Mouse (Mus musculus) kidney, postnatal 36 days (tissue): ENCODE data around the gene Pax6.

Experiments used
- DNase-seq, 2 experiments: peaks; one replicate each; pipeline ENCODE4 v3.0.0; 2021 to 2022; ENCODE audit warnings: mixed read lengths in 2 of 2

Gene Pax6

GRCm38 (mm10) chr2:105684991-105685650 is 16.4 kb downstream of the Pax6 start:
- DNase-seq, result no peak

GRCm38 (mm10) chr2:105685651-105686050 is 17.0 kb downstream of the Pax6 start:
- DNase-seq, result no peak

DNA sequence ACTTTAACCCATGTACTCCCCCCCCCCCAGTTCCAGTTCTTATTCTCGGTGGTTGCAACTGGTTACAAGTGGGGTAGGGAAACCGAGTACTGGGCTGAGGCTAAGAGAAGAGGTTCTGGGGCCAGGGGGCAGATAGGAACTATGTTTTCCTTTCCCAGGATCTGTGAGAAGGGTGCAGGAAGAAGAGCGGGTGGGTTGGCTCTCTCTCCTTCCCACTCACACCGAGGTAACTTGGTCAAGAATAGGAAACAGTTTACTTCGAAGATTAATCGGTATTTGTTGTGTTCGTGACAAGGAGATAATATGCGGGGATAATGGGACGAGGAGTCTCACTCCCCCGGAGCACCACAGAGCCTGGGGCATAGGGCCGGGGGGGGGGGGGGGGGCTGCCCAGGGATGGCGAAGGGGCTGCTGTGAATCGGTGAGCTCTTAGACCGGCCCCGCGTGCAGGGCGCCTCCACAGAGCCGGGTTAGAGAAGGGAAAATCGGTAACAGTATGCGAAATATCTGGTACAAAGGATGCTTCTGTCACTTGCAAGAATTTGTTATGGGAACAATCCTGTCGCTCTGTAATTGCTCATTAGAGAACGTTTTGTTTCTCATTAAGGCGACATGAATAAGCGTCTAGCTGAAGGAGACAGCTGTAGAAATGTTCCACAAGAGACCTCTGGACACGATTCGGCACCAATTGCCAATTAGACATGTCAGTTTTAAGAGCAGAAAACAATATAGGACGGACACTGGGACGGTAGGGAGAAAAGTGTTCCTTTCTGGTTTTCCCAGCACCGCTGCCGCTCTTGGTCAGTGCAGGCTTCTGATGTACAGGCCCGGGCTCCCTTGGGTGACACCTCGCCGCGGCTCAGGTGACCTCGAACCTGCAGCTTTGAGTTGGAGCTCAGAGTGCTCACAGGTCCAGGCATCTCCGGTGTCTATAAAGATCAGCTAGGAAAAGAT is 17.9 kb downstream of the Pax6 start:
- DNase-seq, result no peak

GRCm38 (mm10) chr2:105687317-105687991 is 18.8 kb downstream of the Pax6 start:
- DNase-seq, result peak in 1 of 2 experiments; percentile 56

DNA sequence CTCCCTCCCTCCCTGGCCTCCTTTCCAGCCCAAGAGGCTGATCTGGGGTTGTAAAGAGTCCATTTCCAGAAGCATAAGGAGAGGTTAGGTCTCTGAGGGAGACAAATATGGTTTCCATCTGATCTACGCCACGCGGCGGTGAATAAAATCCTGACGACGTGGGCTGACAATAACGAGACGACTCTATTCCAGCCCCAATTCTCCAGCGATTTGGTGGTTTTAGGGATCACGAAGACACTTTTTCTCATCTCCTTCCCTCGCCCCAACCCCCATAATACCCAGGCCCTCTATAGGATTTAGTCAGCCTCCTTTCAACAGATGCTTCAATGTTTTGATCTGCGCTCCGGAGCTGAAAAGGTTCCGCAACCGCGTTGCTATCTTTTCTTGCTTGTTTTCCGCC is 19.3 kb downstream of the Pax6 start:
- DNase-seq, result no peak

GRCm38 (mm10) chr2:105688436-105689303 is 20.0 kb downstream of the Pax6 start:
- DNase-seq, result no peak

DNA sequence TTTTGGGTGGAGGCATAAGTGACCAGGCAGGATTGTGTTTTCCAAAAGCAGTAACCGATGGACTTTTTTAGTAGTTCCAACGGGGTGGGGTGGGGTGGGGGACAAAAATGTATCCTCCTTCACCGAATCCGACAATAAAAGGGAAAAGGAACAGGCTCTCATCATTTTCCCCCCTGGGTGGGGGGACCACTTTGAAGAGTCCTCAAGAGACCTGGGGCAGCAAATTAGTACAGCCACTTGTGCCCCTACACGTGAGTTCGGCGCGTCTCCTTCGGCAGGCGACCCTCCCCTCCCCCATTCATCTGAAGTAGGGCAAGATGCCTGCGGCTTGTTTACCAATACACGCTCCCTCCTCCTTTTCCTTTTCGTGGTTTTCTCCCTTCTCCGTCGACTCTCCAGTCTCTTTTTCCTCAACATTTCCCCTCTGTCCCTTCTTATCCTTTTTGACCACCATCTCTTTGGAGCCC is 20.6 kb downstream of the Pax6 start:
- DNase-seq, result no peak

DNA sequence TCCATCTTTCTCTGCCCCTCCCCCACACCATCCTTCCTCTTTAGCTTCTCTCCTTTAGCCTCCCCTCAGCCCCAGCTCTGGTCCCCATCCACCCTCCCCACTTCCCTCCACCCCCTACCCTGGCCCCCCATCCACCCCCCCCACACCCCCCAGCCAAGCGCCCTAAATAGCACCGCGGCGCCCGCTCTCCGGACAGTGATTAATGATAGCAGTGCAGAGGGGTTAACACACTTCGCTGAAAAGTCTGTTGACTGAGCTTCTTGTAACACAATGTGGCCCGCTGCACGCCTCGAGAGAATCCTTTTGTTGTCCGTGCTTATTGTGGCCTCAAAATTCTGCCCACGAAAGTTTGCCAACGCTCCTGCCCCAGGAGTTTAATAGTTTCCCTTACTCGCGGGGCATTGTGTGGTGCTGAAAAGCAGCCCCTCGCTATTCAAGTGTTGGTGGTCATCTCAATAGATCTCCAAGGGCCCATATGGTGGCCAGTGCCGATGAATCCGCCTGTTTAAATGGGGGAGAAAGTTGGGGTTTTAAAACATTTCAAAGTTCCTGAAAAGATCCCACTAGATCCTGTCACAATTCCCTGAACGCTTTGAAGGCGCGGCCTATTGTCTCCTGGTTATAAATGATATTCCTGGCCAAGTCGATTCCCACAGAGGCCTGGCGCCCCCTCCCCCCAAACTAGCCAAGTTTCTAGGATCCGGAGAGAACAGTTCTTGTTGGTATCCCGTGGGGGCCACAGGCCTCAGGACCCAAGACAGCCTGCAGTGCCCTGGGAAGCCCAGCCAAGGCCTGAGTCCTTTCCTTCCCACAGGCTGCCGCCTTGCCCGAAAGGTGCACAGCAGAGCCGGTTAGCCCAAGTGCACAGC is 21.3 kb downstream of the Pax6 start:
- no peak for DNase-seq

- DNase-seq, result no peak
Observed at GRCm38 (mm10) chr2:105691296-105691695, 22.6 kb downstream of the Pax6 start.

GRCm38 (mm10) chr2:105697741-105698140 is 29.0 kb downstream of the Pax6 start:
- DNase-seq, result no peak

- no peak for DNase-seq
Observed at GRCm38 (mm10) chr2:105698631-105699030, 29.9 kb downstream of the Pax6 start.

DNA sequence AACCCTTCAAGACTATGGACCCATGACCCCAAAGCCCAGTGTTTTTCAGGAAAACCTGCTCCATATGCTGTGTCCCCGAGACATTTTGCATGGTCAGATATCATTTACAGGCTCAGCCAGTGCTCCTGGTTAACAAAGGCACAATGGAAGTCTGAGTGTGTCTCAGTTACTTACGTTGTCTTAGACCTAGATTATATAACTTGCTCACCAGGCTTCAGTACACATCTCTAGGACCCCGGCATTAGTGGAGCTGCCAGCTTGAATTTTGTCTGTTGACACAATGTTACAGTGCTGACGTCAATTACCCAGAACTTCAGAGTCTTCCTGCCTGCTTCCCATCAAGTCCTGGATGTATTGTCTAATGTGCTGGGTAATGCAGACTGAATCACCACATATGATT is 33.1 kb downstream of the Pax6 start:
- no peak for DNase-seq

DNA sequence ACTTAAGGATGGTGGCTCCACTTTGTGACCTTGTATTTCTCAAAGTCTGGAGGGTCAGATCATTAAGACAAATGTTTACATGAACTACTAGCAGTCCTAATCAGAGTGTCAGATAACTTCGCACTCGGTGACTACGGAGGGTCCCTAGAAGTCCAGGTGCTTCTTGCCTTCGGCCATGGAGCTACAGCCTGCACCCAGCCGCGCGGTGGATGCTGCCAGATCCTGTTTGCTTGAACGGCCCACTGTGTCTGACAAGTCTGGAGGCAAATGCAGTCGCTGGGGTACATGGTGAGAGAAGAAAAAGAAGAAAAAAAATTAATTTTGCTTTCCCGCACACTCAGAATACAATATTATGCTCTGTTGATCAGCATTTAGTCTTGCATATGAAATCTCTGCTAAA is 33.9 kb downstream of the Pax6 start:
- no peak for DNase-seq

GRCm38 (mm10) chr2:105705320-105705719 is 36.6 kb downstream of the Pax6 start:
- DNase-seq, result no peak

DNA sequence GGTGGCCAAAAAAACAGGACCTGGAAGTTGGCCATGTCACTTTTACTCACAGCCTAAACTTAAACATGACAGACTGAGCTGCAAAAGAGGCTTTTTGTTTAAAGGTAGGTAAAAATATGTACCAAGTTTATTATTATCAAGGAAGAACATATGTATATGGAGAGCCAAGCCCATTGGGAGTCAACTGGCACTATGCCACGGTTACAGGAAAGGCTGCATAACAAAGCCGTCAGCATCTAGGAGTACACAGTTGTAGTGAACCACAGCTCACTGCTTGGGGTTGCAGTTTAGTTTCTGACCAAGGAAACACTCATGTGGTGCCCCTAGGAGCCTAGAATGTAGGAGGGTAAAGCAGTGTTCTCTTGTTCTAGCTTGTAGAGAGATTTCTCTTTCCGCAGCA is 40.4 kb downstream of the Pax6 start:
- DNase-seq, result no peak

DNA sequence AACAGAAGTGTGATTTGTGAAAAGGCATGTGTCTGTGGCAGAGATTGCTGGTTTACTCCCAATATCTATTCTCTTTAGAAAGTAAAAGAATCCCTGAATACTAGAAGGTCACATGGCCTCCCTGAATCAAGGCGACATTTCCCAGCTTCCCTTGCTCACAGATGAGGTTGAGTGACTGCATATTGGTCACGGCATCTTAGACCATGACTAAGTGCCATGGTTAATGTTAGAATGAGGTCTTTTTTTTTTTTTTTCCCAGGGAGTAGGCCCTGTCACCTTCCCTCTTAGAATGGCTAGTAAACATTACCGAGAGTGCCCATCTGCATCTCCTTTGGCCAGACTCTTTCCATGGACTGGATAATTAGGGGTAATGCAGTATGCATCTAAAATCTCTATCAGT is 41.8 kb downstream of the Pax6 start:
- no peak for DNase-seq

DNA sequence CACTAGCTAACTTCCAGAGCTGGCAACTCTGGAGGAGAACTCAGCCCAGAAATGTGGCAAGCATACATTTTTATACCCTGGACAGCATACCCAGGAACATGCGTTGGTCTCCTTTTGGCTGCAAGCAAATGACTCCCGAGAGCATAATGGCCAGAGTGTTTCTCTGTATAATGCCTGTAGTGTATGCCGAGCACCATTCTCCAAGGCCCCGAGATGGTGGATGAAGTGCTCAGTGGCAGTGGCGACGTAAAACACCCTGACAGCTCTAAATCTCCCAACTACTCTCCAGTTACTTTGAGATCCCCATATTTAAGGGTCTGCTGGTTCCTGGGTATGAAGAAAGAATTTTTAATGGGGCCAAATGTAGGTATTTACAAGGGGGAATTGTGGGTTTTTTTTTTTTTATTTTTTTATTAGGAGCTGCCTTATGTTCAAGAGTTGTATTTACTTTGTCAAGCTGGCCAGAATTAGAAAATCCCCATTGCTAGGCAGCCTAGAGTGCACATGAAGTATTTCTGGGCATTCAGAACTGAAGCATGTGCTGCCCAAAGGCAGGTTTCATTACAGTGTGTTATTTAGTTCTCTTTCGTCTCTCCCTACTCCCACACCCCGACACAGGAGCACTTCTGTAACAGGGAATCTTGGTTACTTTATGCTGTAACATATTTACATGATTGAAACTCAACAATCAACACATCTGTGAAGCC is 46.9 kb downstream of the Pax6 start:
- DNase-seq, result no peak

- no peak for DNase-seq
Observed at GRCm38 (mm10) chr2:105726657-105727056, 58.0 kb downstream of the Pax6 start.

DNA sequence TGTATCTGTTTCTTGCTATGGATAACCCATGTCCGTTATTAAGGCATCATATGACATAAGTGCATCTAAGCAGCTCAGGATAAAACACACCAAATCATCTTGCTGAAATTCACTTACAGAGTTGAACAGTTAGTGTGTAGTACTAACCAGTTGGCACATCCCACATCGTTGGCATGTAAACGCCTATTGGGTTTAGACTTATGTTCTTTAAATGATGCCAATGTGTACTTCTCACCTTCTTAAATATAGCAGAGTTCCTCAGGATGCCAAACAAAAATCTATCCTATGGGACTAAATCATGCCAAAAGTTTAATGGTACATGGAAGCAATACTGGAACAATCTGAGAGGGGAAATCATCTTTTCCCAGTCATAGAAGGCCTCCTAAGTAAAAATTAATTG is 62.0 kb downstream of the Pax6 start:
- no peak for DNase-seq

DNA sequence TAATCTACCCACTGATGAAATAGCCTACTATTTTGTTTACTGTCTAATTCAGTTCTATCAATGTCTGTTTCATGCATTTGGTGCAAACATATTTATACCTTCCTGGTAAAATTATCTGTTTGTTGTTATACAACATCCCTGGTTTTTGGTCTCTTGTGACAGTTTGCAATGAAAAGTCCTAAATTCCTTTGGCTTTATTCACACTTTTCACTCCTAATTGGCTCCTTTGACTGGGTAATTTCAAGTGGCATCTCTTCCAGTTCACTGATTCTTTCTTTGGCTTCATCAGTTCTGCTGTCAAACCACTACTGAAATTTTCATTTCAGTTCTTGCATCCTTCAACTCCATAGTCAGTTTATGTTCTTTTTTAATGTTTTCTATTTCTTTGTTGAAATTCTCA is 67.5 kb downstream of the Pax6 start:
- no peak for DNase-seq

DNA sequence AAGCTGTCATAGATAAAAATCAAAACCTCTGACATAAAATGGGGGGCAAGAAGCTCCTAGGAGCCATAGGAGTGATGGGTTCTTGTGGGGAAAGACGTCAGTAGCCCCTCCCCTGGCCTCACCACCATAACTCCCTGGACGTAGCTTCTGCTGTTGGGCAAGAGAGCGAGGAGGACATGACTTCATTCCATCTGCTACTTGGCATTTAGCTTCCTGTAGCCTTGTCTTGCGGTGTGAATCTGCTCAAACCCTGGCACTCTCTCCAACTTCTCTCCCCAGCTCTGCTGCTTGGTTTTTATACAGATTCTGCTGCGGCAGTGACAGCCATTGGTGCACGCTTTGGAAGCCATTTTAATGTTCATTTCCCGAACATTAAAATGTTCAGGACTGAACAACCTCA is 78.2 kb downstream of the Pax6 start:
- DNase-seq, result no peak
